Mouse (Mus musculus): ENCODE data around the gene Ifi207. TPM values are rescaled to one million over a fixed set of nuclear protein-coding genes. Genes with fewer than 3 reads are reported as not detected.
"Not testable (repeated sequence)": the region's sequence is repeated elsewhere in the genome, so short reads cannot be mapped to it uniquely, and the experiment has no call there.

Gene Ifi207
- polyA plus RNA-seq (2014; fragmentation: Nextera tagmentation; extraction: Ambion mirVana), result 1.1 and 1.6 TPM in 2 replicates

DNA sequence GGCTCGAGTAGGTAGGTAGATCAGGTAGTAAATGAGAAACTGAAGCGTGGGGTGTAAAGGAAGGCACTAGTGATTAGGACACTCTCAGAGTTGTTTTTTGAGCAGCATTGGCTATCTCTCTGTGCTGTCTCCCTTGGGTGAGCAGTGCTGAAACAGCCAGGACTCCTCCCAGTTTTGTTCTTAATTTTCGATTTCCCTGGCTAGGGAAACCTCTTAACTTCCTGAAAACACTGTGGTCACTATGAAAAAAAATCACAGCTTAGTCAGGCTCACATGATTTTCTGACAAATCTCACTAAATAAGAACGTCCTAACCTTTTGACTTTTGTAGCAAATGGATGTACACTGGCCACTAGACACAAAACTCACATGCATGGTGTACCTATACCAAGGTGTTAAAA lies at the start of gene Ifi207:
Gene Ifi207 (minus strand): TSS at position 92 of the 400 bp plus-strand sequence.
- no peak for ATAC-seq (ENCODE audit: low FRiP score)
- Histone ChIP-seq H3K9me3 (ENCODE audit: control insufficient read depth, low read length) (no peaks in the 10 kb centered on the region), H3K36me3 (ENCODE audit: control insufficient read depth, insufficient read depth, low read length) (no peaks in the 10 kb centered on the region), H3K9ac (ENCODE audit: low read length) (no peak within 1 kb of the TSS), H3K27me3 (ENCODE audit: control insufficient read depth, insufficient read depth, low read length) (no peaks in the 10 kb centered on the region), H3K4me2 (no peak within 1 kb of the TSS), H3K4me1 (ENCODE audit: control insufficient read depth, insufficient read depth, low read length) (no peaks in the 10 kb centered on the region), H3K27ac (ENCODE audit: low read depth, low read length) (no peak within 1 kb of the TSS), H3K4me3 (ENCODE audit: low read depth, low read length) (no peak within 1 kb of the TSS)
- 80% methylated on average over 4 of the region's 4 CpGs for WGBS
- DNase-seq (ENCODE audit: low spot score, missing footprints), result no peak

DNA sequence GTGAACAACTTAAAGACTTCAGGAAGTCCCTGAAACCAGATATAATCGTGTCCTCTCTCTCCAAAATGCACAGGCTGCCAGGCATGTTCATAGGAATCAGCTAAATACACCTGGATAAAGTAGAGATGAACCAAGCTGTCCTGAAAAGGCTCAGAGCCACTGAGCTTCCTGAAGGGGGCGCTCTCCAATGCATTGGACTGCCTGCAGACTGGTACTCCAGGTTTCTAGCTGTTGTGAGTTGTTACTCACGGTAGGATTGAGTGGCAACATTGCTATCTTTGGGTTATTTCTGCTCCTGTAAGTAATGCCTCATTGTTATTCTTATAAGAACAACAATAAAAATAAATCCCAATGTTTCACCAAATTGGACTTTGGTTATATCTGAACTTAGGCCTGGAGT lies 31.9 kb upstream of the Ifi207 start:
- not testable (repeated sequence) for H3K4me2 ChIP-seq; ATAC-seq (ENCODE audit: low FRiP score); H3K36me3 ChIP-seq (ENCODE audit: control insufficient read depth, insufficient read depth, low read length); H3K27me3 ChIP-seq (ENCODE audit: control insufficient read depth, insufficient read depth, low read length); DNase-seq (ENCODE audit: low spot score, missing footprints); H3K9me3 ChIP-seq (ENCODE audit: control insufficient read depth, low read length); H3K4me3 ChIP-seq (ENCODE audit: low read depth, low read length); H3K9ac ChIP-seq (ENCODE audit: low read length); H3K27ac ChIP-seq (ENCODE audit: low read depth, low read length); H3K4me1 ChIP-seq (ENCODE audit: control insufficient read depth, insufficient read depth, low read length)
- WGBS, result 80% methylated on average over 2 of the region's 3 CpGs

DNA sequence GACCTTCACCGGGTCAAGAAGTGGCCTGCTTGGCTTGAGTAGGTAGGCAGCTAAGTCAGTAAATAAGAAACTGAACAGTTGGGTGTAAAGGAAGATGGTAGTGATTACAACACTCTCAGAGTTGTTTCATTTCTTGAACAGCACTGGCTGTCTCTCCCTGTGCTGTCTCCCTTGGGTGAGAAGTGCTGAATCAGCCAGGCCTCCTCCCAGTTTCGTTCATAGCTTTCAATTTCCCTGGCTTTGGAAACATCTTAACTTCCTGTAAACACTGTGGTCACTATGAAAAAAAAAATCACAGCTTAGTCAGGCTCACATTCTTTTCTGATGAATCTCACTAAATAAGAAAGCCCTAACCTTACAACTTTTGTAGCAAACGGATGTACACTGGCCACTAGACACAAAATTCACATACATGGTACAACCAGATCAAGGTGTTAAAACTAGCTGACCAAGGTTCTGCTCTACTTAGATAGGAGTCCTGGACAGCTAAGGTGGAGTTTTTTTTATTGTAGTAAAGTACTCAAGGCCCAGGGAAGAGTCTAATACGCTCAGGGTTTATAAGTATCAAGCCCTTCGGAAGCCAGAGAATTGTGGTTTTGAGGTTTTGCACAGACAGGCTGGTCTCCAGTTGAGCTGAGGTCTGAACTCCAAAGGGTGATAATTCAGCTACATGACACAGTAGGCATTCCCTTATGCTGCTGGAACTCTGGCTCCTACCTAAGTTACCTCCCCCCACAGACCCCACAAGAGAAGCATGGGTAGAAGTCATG lies 25.5 kb upstream of the Ifi207 start, which contains the start of gene Ifi204:
Gene Ifi204 (minus strand): TSS at position 96 of the 770 bp plus-strand sequence.
- H3K4me3 ChIP-seq (ENCODE audit: low read depth, low read length); ATAC-seq (ENCODE audit: low FRiP score); H3K27me3 ChIP-seq (ENCODE audit: control insufficient read depth, insufficient read depth, low read length); H3K27ac ChIP-seq (ENCODE audit: low read depth, low read length); H3K9ac ChIP-seq (ENCODE audit: low read length); H3K4me1 ChIP-seq (ENCODE audit: control insufficient read depth, insufficient read depth, low read length); H3K36me3 ChIP-seq (ENCODE audit: control insufficient read depth, insufficient read depth, low read length); DNase-seq (ENCODE audit: low spot score, missing footprints); H3K4me2 ChIP-seq; H3K9me3 ChIP-seq (ENCODE audit: control insufficient read depth, low read length): not testable (repeated sequence)
- 89% methylated on average over 5 of the region's 5 CpGs for WGBS

DNA sequence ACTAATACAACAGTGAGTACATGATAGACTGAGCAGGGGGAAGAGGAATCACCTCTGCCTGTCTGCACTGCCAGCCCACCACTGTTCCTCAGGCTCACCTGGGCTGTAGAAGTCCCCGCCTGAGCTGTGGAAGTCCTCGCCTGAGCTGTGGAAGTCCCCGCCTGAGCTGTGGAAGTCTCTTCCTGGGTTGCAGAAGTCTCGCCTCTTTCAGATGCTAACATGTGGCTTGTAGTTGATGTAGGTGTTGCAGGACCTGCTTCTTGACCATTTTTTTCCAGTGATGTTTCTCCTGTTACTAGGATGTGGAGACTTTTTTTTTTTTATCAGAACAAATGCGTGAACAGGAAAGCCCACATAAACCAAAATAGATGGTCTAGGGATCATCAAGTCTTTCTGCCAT lies 18.5 kb upstream of the Ifi207 start:
- H3K9ac ChIP-seq (ENCODE audit: low read length); H3K4me2 ChIP-seq; H3K36me3 ChIP-seq (ENCODE audit: control insufficient read depth, insufficient read depth, low read length); H3K4me3 ChIP-seq (ENCODE audit: low read depth, low read length); DNase-seq (ENCODE audit: low spot score, missing footprints); H3K4me1 ChIP-seq (ENCODE audit: control insufficient read depth, insufficient read depth, low read length); H3K27ac ChIP-seq (ENCODE audit: low read depth, low read length); H3K9me3 ChIP-seq (ENCODE audit: control insufficient read depth, low read length); ATAC-seq (ENCODE audit: low FRiP score); H3K27me3 ChIP-seq (ENCODE audit: control insufficient read depth, insufficient read depth, low read length): not testable (repeated sequence)
- 94% methylated on average over 5 of the region's 5 CpGs for WGBS

DNA sequence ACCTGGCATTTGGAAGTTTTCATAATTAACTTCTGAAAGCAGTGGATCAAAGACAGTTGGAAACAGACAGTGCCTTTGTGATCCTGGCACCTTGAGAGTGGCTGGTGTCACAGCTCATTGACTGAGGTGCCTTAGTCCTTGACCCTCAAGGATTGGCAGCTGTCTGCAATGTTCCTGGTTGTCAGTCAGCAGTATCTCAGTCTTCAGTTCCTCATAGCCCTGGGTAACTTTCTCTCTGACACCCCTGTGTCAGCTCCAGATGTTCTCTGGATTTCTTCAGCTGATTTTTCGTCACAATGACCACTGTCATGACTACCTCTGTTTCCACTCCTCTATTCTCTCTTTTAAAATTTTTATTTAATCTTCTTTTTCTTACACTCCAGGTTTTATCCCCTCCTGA lies 715 bp upstream of the Ifi207 start:
- H3K27ac ChIP-seq (ENCODE audit: low read depth, low read length), result no peak overlapping the region
- ATAC-seq (ENCODE audit: low FRiP score), result no peak
- no peaks in the 10 kb centered on the region for H3K9me3 ChIP-seq (ENCODE audit: control insufficient read depth, low read length)
- H3K4me3 ChIP-seq (ENCODE audit: low read depth, low read length), result no peak overlapping the region
- H3K27me3 ChIP-seq (ENCODE audit: control insufficient read depth, insufficient read depth, low read length), result no peaks in the 10 kb centered on the region
- DNase-seq (ENCODE audit: low spot score, missing footprints), result no peak
- H3K9ac ChIP-seq (ENCODE audit: low read length), result no peak overlapping the region
- WGBS, result 67% methylated on average over 1 of the region's 1 CpGs
- no peaks in the 10 kb centered on the region for H3K4me1 ChIP-seq (ENCODE audit: control insufficient read depth, insufficient read depth, low read length)
- no peaks in the 10 kb centered on the region for H3K36me3 ChIP-seq (ENCODE audit: control insufficient read depth, insufficient read depth, low read length)
- H3K4me2 ChIP-seq, result no peak overlapping the region

DNA sequence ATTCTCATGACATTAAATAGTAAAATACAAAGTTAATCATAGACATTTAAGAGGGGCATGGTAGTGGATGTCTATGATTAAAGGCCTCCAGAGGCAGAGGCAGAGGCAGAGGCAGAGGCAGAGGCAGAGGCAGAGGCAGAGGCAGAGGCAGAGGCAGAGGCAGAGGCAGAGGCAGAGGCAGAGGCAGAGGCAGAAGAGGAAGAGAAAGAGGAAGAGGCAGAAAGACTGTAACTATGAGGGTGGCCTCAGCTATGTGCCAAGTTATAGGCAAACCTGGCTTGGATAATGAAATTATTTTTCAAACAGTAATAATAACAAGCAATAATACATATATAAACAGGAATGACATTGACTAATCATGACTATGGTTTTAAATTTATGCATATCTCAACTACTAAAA lies 1.0 kb downstream of the Ifi207 start:
- H3K4me2 ChIP-seq, result no peak overlapping the region
- H3K27ac ChIP-seq (ENCODE audit: low read depth, low read length), result no peak overlapping the region

DNA sequence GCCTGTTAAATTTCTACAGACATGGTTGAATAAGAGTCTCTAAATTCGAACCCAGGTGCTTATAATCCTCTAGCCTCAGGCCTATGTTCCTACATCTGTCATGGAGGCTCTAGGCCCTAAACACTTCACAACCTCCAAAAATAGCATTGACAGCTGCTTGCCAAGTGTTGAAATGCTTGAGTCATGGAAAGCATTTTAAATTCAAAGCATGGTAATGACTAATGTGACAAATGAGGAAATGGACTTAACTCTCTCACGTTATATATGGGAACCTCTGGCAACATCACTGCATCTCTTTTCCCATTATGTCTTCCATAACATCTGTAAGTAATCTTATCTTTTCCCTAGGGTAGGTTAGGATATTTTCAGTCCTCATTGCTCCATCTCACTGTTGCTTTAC lies 4.6 kb downstream of the Ifi207 start:
- no peaks in the 10 kb centered on the region for H3K9me3 ChIP-seq (ENCODE audit: control insufficient read depth, low read length)
- DNase-seq (ENCODE audit: low spot score, missing footprints) (no peak), ATAC-seq (ENCODE audit: low FRiP score) (no peak)
- no peak overlapping the region for H3K9ac ChIP-seq (ENCODE audit: low read length)
- no peak overlapping the region for H3K27ac ChIP-seq (ENCODE audit: low read depth, low read length)
- 84% methylated on average over 2 of the region's 2 CpGs for WGBS
- H3K4me2 ChIP-seq, result no peak overlapping the region
- H3K27me3 ChIP-seq (ENCODE audit: control insufficient read depth, insufficient read depth, low read length), result no peaks in the 10 kb centered on the region
- H3K4me3 ChIP-seq (ENCODE audit: low read depth, low read length), result no peak overlapping the region
- no peaks in the 10 kb centered on the region for H3K4me1 ChIP-seq (ENCODE audit: control insufficient read depth, insufficient read depth, low read length)
- H3K36me3 ChIP-seq (ENCODE audit: control insufficient read depth, insufficient read depth, low read length), result no peaks in the 10 kb centered on the region

More for the DNA sequence above, 1.0 kb downstream of the Ifi207 start:
- Histone ChIP-seq H3K9me3 (ENCODE audit: control insufficient read depth, low read length) (no peaks in the 10 kb centered on the region), H3K9ac (ENCODE audit: low read length) (no peak overlapping the region), H3K4me3 (ENCODE audit: low read depth, low read length) (no peak overlapping the region), H3K36me3 (ENCODE audit: control insufficient read depth, insufficient read depth, low read length) (no peaks in the 10 kb centered on the region), H3K27me3 (ENCODE audit: control insufficient read depth, insufficient read depth, low read length) (no peaks in the 10 kb centered on the region), H3K4me1 (ENCODE audit: control insufficient read depth, insufficient read depth, low read length) (no peaks in the 10 kb centered on the region)
- no peak for DNase-seq (ENCODE audit: low spot score, missing footprints)
- no peak for ATAC-seq (ENCODE audit: low FRiP score)

DNA sequence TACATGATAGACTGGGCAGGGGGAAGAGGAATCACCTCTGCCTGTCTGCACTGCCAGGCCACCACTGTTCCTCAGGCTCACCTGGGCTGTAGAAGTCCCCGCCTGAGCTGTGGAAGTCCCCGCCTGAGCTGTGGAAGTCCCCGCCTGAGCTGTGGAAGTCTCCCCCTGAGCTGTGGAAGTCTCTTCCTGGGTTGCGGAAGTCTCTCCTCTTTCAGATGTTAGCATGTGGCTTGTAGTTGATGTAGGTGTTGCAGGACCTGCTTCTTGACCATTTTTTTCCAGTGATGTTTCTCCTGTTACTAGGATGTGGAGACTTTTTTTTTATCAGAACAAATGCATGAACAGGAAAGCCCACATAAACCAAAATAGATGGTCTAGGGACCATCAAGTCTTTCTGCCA lies 6.5 kb downstream of the Ifi207 start:
- ATAC-seq (ENCODE audit: low FRiP score); H3K9me3 ChIP-seq (ENCODE audit: control insufficient read depth, low read length); H3K27ac ChIP-seq (ENCODE audit: low read depth, low read length); H3K4me2 ChIP-seq; H3K36me3 ChIP-seq (ENCODE audit: control insufficient read depth, insufficient read depth, low read length); H3K4me1 ChIP-seq (ENCODE audit: control insufficient read depth, insufficient read depth, low read length); DNase-seq (ENCODE audit: low spot score, missing footprints); H3K4me3 ChIP-seq (ENCODE audit: low read depth, low read length); H3K27me3 ChIP-seq (ENCODE audit: control insufficient read depth, insufficient read depth, low read length); H3K9ac ChIP-seq (ENCODE audit: low read length): not testable (repeated sequence)
- WGBS, result 83% methylated on average over 4 of the region's 4 CpGs

DNA sequence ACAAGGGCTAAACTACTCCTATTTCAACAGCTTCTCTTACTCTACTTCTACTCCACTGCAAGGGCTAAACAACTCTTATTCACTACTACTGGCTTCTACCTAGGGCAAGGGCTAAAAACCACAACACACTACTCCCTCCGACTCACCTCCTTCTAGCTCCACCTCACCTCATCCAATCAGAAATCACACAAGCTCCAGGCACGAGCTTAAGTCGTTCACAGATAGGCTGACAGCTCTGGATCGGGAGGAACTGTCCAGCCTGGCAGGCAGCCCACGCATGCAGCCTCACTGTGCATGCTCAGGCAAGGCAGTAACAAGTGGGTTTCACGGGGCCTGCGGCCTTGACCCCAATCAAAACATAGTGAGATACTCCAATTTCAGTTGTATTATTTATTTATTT lies 8.3 kb downstream of the Ifi207 start:
- Histone ChIP-seq H3K9ac (ENCODE audit: low read length) (no peak overlapping the region), H3K9me3 (ENCODE audit: control insufficient read depth, low read length) (no peaks in the 10 kb centered on the region), H3K4me2 (no peak overlapping the region), H3K4me3 (ENCODE audit: low read depth, low read length) (no peak overlapping the region), H3K4me1 (ENCODE audit: control insufficient read depth, insufficient read depth, low read length) (no peaks in the 10 kb centered on the region), H3K27ac (ENCODE audit: low read depth, low read length) (no peak overlapping the region), H3K27me3 (ENCODE audit: control insufficient read depth, insufficient read depth, low read length) (no peaks in the 10 kb centered on the region), H3K36me3 (ENCODE audit: control insufficient read depth, insufficient read depth, low read length) (no peaks in the 10 kb centered on the region)
- no peak for ATAC-seq (ENCODE audit: low FRiP score)
- no peak for DNase-seq (ENCODE audit: low spot score, missing footprints)
- WGBS, result 39% methylated on average over 7 of the region's 7 CpGs
